Mouse (Mus musculus) intestine, embryonic 15.5 days (tissue): ENCODE results near the gene Inmt. TPM values are rescaled to one million over a fixed set of nuclear protein-coding genes. Genes with fewer than 3 reads are reported as not detected.

ENCODE experiments used
- ATAC-seq: fragments of 200-750 bp; cut with Nextera tagmentation; 2 replicates; pipeline ENCODE4 v1.8.0; 2017; ENCODE audit warnings: moderate TSS enrichment, moderate library complexity
- H3K27ac ChIP-seq: fragments of 300-500 bp; sonication (generic); 2 replicates; pipeline ENCODE4 v1.5.1; 2015; ENCODE audit warnings: mild to moderate bottlenecking, inconsistent platforms
- H3K27me3 ChIP-seq: fragments of 300-500 bp; sonication (generic); replicated peaks from 2 replicates; pipeline ENCODE4 v1.6.1; 2015; ENCODE audit warnings: inconsistent platforms
- H3K36me3 ChIP-seq: fragments of 300-500 bp; sonication (generic); 2 replicates; pipeline ENCODE4 v1.6.1; 2015; ENCODE audit warnings: inconsistent platforms
- H3K4me1 ChIP-seq: fragments of 300-500 bp; sonication (generic); replicated peaks from 2 replicates; pipeline ENCODE4 v1.6.1; 2015; ENCODE audit warnings: inconsistent platforms
- H3K4me2 ChIP-seq: fragments of 300-500 bp; sonication (generic); replicated peaks from 2 replicates; pipeline ENCODE4 v1.6.1; 2015; ENCODE audit warnings: mild to moderate bottlenecking, inconsistent platforms
- H3K4me3 ChIP-seq: fragments of 300-500 bp; sonication (generic); replicated peaks from 2 replicates; pipeline ENCODE4 v1.5.1; 2015; ENCODE audit warnings: inconsistent platforms
- H3K9ac ChIP-seq: fragments of 300-500 bp; sonication (generic); 2 replicates; pipeline ENCODE4 v1.6.1; 2015; ENCODE audit warnings: inconsistent platforms
- H3K9me3 ChIP-seq: fragments of 300-500 bp; sonication (generic); 2 replicates; pipeline ENCODE4 v1.6.1; 2016; ENCODE audit warnings: inconsistent platforms
- WGBS: fragments of 180-500 bp; shearing (Covaris S2); methylation state at CpG from one replicate; pipeline ENCODE4 v1.1.7; 2015; 5-methylcytosine and 5-hydroxymethylcytosine counted together
- polyA plus RNA-seq: library from polyadenylated mRNA; unstranded; fragments of >200 nt; fragmentation: Nextera tagmentation; extraction: Ambion mirVana; gene quantifications from 2 replicates; pipeline ENCODE4 v1.2.1, GENCODE M21; 2015

Gene Inmt
- polyA plus RNA-seq, 1 experiment from 2014 or later = 0.21 TPM

- Histone ChIP-seq H3K4me3 (no peak overlapping the region), H3K36me3 (no peaks in the 10 kb centered on the region), H3K4me2 (no peak overlapping the region), H3K9me3 (no peaks in the 10 kb centered on the region), H3K4me1 (no peaks in the 10 kb centered on the region), H3K27me3 (no peaks in the 10 kb centered on the region), H3K9ac (no peak overlapping the region), H3K27ac (no peak overlapping the region)
- ATAC-seq = no peak
- 72% methylated on average over 5 of the region's 5 CpGs for WGBS
These were observed 13.5 kb downstream of the Inmt start for GRCm38 (mm10) chr6:55161311-55161761.

GRCm38 (mm10) chr6:55159256-55159655, 15.6 kb downstream of the Inmt start:
- H3K4me2 ChIP-seq = no peak overlapping the region
- H3K27me3 ChIP-seq = no peaks in the 10 kb centered on the region
- no peaks in the 10 kb centered on the region for H3K9me3 ChIP-seq
- H3K27ac ChIP-seq = no peak overlapping the region
- 71% methylated on average over 1 of the region's 1 CpGs for WGBS
- H3K9ac ChIP-seq = no peak overlapping the region
- no peaks in the 10 kb centered on the region for H3K36me3 ChIP-seq
- ATAC-seq = no peak
- no peaks in the 10 kb centered on the region for H3K4me1 ChIP-seq
- no peak overlapping the region for H3K4me3 ChIP-seq

- H3K4me3 ChIP-seq = no peak overlapping the region
- no peaks in the 10 kb centered on the region for H3K36me3 ChIP-seq
- WGBS = 92% methylated on average over 3 of the region's 3 CpGs
- no peak overlapping the region for H3K27ac ChIP-seq
- no peak for ATAC-seq
- H3K4me1 ChIP-seq = no peaks in the 10 kb centered on the region
- no peaks in the 10 kb centered on the region for H3K27me3 ChIP-seq
- H3K9me3 ChIP-seq = no peaks in the 10 kb centered on the region
- no peak overlapping the region for H3K9ac ChIP-seq
- H3K4me2 ChIP-seq = no peak overlapping the region
These were observed 22.6 kb downstream of the Inmt start for GRCm38 (mm10) chr6:55152226-55152625.

DNA sequence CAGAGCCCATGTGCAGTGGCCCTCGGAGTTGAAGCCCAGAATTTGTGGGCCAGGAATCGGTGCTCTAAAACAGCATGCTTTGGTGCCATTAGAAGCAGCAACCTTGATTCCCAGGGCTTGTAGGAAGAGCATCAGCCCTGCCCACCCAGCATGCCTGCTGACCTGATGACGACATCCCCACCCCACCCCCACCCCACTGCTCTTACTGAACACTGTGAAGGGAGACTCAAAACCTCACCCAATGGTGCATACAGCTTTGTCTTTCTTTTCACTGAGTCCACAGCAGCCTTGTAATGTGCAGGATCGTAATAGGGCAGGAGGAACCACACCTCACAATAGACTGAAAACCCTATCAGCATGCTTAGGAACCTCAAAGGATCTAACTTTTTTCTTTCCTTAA, 28.7 kb downstream of the Inmt start:
- Histone ChIP-seq H3K4me3 (no peak overlapping the region), H3K9me3 (no peaks in the 10 kb centered on the region)
- 54% methylated on average over 4 of the region's 4 CpGs for WGBS

DNA sequence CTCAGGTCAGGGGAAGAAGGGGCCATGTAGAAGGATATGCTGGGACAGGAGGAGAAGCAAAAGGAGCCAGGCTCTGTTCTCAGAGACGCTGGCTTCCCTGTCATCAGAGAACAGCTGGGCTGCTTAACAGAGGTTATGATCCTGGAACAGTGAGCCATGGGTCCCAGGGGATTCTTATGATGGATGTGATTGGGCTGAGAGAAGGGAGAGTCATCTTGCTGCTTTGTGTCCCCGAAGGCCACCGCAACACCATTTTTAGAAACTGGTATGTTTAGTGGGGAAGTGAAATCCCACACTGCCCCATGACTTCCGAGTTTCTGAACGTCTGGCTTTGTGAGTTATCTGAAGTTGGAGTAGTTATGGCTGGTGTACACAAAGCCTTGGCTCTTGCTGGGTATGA, 29.6 kb downstream of the Inmt start:
- no peaks in the 10 kb centered on the region for H3K9me3 ChIP-seq
- WGBS = 76% methylated on average over 5 of the region's 5 CpGs
- no peaks in the 10 kb centered on the region for H3K27me3 ChIP-seq
- H3K4me3 ChIP-seq = no peak overlapping the region
- H3K36me3 ChIP-seq = no peaks in the 10 kb centered on the region
- H3K9ac ChIP-seq = no peak overlapping the region
- no peak overlapping the region for H3K27ac ChIP-seq
- no peak for ATAC-seq
- no peaks in the 10 kb centered on the region for H3K4me1 ChIP-seq
- no peak overlapping the region for H3K4me2 ChIP-seq

More for the DNA sequence above, 28.7 kb downstream of the Inmt start:
- Histone ChIP-seq H3K27me3 (no peaks in the 10 kb centered on the region), H3K27ac (no peak overlapping the region), H3K9ac (no peak overlapping the region), H3K4me1 (no peaks in the 10 kb centered on the region), H3K36me3 (no peaks in the 10 kb centered on the region), H3K4me2 (no peak overlapping the region)
- ATAC-seq = no peak

GRCm38 (mm10) chr6:55138343-55138742, 36.5 kb downstream of the Inmt start:
- no peak overlapping the region for H3K4me2 ChIP-seq
- no peak overlapping the region for H3K9ac ChIP-seq
- no peaks in the 10 kb centered on the region for H3K4me1 ChIP-seq
- H3K27me3 ChIP-seq = no peaks in the 10 kb centered on the region
- no peaks in the 10 kb centered on the region for H3K9me3 ChIP-seq
- no peaks in the 10 kb centered on the region for H3K36me3 ChIP-seq
- H3K4me3 ChIP-seq = no peak overlapping the region
- no peak for ATAC-seq
- no peak overlapping the region for H3K27ac ChIP-seq

DNA sequence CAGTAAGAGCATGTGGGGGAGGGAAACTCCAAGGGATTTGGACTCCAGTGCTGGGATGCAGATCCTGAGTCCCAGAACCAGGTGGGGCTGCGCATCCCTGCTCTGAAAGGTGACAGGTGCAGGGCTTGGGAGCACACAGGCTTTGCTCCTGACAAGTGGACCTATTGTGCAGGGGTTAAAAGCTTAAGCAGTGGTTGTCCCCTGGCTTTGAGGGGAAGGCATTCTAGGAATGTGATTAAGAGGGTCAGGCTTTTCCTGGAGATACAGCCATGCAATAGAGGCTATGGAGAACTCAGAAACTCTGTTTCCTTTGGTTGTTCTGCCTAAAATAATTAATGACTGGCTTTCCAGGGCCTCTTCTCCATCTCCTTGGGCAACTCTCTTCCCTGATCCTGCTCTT, 41.4 kb downstream of the Inmt start:
- Histone ChIP-seq H3K4me3 (no peak overlapping the region), H3K9me3 (no peaks in the 10 kb centered on the region), H3K36me3 (no peaks in the 10 kb centered on the region), H3K4me2 (no peak overlapping the region), H3K27me3 (no peaks in the 10 kb centered on the region), H3K9ac (no peak overlapping the region), H3K4me1 (no peaks in the 10 kb centered on the region), H3K27ac (no peak overlapping the region)
- no peak for ATAC-seq
- WGBS = 73% methylated on average over 1 of the region's 1 CpGs

DNA sequence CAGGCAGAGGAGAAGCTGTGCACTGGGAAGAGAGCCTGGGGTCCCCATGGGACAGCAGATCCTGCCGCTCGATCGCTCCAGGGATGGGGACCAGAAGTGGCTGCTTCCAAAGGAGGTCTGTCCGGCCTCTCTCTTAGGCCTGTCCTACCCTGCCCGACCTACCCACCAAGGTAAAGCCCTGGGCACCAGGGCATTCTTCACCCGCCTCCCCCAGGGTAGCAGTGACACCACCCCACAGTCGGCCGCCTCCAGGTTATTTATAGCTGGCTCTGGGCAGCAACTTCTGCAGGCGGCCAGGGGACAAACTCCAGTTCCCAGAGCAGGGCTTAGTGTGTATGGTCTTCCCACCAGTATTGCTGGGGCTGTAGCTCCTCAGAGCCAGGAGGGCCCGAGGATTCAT, 42.0 kb downstream of the Inmt start, which contains the start of gene Crhr2:
Crhr2 (minus strand) TSS at position 223 of the 400 bp plus-strand sequence.
- H3K27ac ChIP-seq = no peak within 1 kb of the TSS

DNA sequence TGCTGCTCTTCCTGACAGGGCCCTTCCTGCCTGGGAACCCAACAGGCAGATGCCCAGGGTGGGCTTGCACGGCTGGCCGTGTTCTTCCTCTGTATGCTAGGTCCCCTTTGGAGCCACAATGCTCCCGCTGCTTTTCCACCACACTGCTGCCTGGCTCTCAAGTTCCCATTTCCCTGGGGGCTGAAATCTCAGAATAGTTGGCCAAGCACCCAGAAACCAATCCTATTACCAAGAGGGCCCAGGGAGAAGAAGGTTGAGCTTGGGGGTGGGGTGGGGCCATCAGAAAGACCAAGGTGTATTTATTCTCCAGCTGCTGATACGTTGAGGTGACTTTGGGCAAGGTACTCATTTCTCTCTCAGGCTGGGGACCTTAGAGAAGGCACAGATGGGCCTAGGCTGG, 43.5 kb downstream of the Inmt start:
- Histone ChIP-seq H3K9ac (no peak overlapping the region), H3K9me3 (no peaks in the 10 kb centered on the region), H3K27me3 (no peaks in the 10 kb centered on the region), H3K4me3 (no peak overlapping the region), H3K4me1 (no peaks in the 10 kb centered on the region), H3K4me2 (no peak overlapping the region), H3K27ac (no peak overlapping the region), H3K36me3 (no peaks in the 10 kb centered on the region)
- 86% methylated on average over 4 of the region's 4 CpGs for WGBS
- no peak for ATAC-seq

More for the DNA sequence above, 42.0 kb downstream of the Inmt start, which contains the start of gene Crhr2:
- H3K4me2 ChIP-seq = no peak within 1 kb of the TSS
- no peaks in the 10 kb centered on the region for H3K36me3 ChIP-seq
- no peaks in the 10 kb centered on the region for H3K9me3 ChIP-seq
- 58% methylated on average over 10 of the region's 10 CpGs for WGBS
- no peak within 1 kb of the TSS for H3K9ac ChIP-seq
- no peaks in the 10 kb centered on the region for H3K27me3 ChIP-seq
- H3K4me1 ChIP-seq = no peaks in the 10 kb centered on the region
- H3K4me3 ChIP-seq = no peak within 1 kb of the TSS
- no peak for ATAC-seq

GRCm38 (mm10) chr6:55130631-55131030, 44.2 kb downstream of the Inmt start:
- no peaks in the 10 kb centered on the region for H3K9me3 ChIP-seq
- no peak overlapping the region for H3K4me2 ChIP-seq
- no peaks in the 10 kb centered on the region for H3K27me3 ChIP-seq
- H3K27ac ChIP-seq = no peak overlapping the region
- H3K4me1 ChIP-seq = no peaks in the 10 kb centered on the region
- H3K9ac ChIP-seq = no peak overlapping the region
- ATAC-seq = no peak
- no peak overlapping the region for H3K4me3 ChIP-seq
- H3K36me3 ChIP-seq = no peaks in the 10 kb centered on the region
- 34% methylated on average over 6 of the region's 6 CpGs for WGBS

GRCm38 (mm10) chr6:55128391-55128790, 46.5 kb downstream of the Inmt start:
- H3K4me3 ChIP-seq = no peak overlapping the region
- no peaks in the 10 kb centered on the region for H3K36me3 ChIP-seq
- ATAC-seq = no peak
- H3K9me3 ChIP-seq = no peaks in the 10 kb centered on the region
- H3K9ac ChIP-seq = no peak overlapping the region
- H3K4me1 ChIP-seq = no peaks in the 10 kb centered on the region
- H3K27ac ChIP-seq = no peak overlapping the region
- H3K27me3 ChIP-seq = no peaks in the 10 kb centered on the region
- no peak overlapping the region for H3K4me2 ChIP-seq

DNA sequence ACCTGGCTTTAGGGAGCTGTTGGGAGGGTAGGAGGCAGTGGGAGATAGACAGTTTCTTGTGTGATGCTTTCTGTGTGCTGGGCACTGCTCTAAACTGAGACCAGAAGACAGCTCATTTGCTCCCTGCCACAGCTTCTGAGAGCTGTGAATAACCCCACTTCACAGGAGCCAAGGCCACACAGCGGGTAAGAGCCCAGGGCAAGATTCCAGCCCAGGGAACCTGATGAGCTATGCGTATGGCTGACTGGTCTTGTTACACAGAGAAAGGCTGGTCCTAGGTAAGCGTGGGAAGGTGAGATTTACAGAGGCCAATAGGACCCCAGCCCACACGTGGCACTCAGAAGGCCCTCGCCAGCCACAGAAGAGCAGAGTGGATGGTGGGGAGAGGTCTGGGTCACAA, 48.3 kb downstream of the Inmt start:
- Histone ChIP-seq H3K36me3 (no peaks in the 10 kb centered on the region), H3K4me1 (no peaks in the 10 kb centered on the region), H3K9ac (no peak overlapping the region), H3K27me3 (no peaks in the 10 kb centered on the region), H3K4me3 (no peak overlapping the region), H3K27ac (no peak overlapping the region), H3K4me2 (no peak overlapping the region), H3K9me3 (no peaks in the 10 kb centered on the region)
- WGBS = 82% methylated on average over 5 of the region's 5 CpGs
- ATAC-seq = no peak

GRCm38 (mm10) chr6:55123056-55123455, 51.8 kb downstream of the Inmt start:
- H3K27me3 ChIP-seq = peaks cover 16% of the 10 kb centered on the region
- H3K4me1 ChIP-seq = no peaks in the 10 kb centered on the region
- H3K9me3 ChIP-seq = no peaks in the 10 kb centered on the region
- H3K27ac ChIP-seq = no peak overlapping the region
- 30% methylated on average over 4 of the region's 4 CpGs for WGBS
- H3K36me3 ChIP-seq = no peaks in the 10 kb centered on the region
- no peak overlapping the region for H3K9ac ChIP-seq
- no peak overlapping the region for H3K4me2 ChIP-seq
- ATAC-seq = no peak
- no peak overlapping the region for H3K4me3 ChIP-seq
